ENCODE assay signal across 26 mouse cellular contexts in genomic region chr6:40891754-40892153, GRCm38 (mm10). TPM values are rescaled to one million over a fixed set of nuclear protein-coding genes. Genes with fewer than 3 reads are reported as not detected.
A peak's percentile ranks its signal among the peaks of the same experiment; 100 is the strongest.
DNase-seq lines count a peak whose midpoint lies in the region; ATAC-seq and TF ChIP-seq lines count a peak whose summit lies in the region.
"Had no signal": no experiment of that assay in that cellular context is flagged by ENCODE, and none has a peak within 500 bp of the region (broad histone marks: within the 10 kb centered on the region; RNA-seq: fewer than 3 reads in every experiment).

No protein-coding gene starts in this region.

- H3K27me3 ChIP-seq in thymus, adult 2 months (ENCODE audit: control insufficient read depth, insufficient read depth, low read length), result no peaks in the 10 kb centered on the region
- no peaks in the 10 kb centered on the region for H3K27me3 ChIP-seq in liver, postnatal 0 days (ENCODE audit: insufficient read depth, low read length)
- no peaks in the 10 kb centered on the region for H3K27me3 ChIP-seq in small intestine, adult 2 months (ENCODE audit: control insufficient read depth, insufficient read depth, low read length)
- no peaks in the 10 kb centered on the region for H3K27me3 ChIP-seq in kidney, adult 2 months (replicated peaks; ENCODE audit: control insufficient read depth, insufficient read depth, low read length)
- H3K27me3 ChIP-seq: forebrain, embryonic 15.5 days; hindbrain, embryonic 12.5 days had no signal

- no peaks in the 10 kb centered on the region for H3K9me3 ChIP-seq in liver, postnatal 0 days (ENCODE audit: low read length)
- H3K9me3 ChIP-seq: forebrain, embryonic 15.5 days; G1E; hindbrain, embryonic 12.5 days had no signal

- no peak for TF ChIP-seq CTCF in thymus, adult 2 months (IDR thresholded peaks at IDR 0.05; ENCODE audit: borderline replicate concordance, control insufficient read depth, extremely low read depth, insufficient read depth, low read length, poor library complexity)
- TF ChIP-seq CTCF in liver, postnatal 0 days (IDR thresholded peaks at IDR 0.05; ENCODE audit: low read depth), result no peak
- TF ChIP-seq CTCF in small intestine, adult 2 months (IDR thresholded peaks at IDR 0.05; ENCODE audit: extremely low read depth, insufficient read length, insufficient replicate concordance, low read depth, low read length), result no peak
- TF ChIP-seq CTCF in kidney, adult 2 months (conservative IDR thresholded peaks at IDR 0.05; ENCODE audit: insufficient read depth, insufficient read length, low read depth, low read length), result no peak

- DNase-seq in thymus, adult 2 months, result no peak
- DNase-seq in thymus, postnatal 36 days, result no peak
- DNase-seq in liver, postnatal 0 days, result no peak
- DNase-seq in neural tube, embryonic 10.5 days (ENCODE audit: extremely low spot score, low spot score), result no peak
- no peak for DNase-seq in kidney, adult 2 months
- DNase-seq: adrenal gland, postnatal 14 days; cerebellum, adult 11 months; cerebellum, postnatal 10 days; gastrocnemius, postnatal 36 days; heart, postnatal 10 days; retina, postnatal 1 day had no signal

- peak overlapping the region; percentile 22 for H3K4me3 ChIP-seq in thymus, adult 2 months (ENCODE audit: control insufficient read depth, insufficient read depth, low read length)
- H3K4me3 ChIP-seq in liver, postnatal 0 days (ENCODE audit: low read depth, low read length), result no peak overlapping the region
- H3K4me3 ChIP-seq in small intestine, adult 2 months (ENCODE audit: low read depth, low read length), result no peak overlapping the region; the same call in 1 of the 2 replicates
- no peak overlapping the region for H3K4me3 ChIP-seq in kidney, adult 2 months (ENCODE audit: insufficient read depth, low read depth, low read length)
- H3K4me3 ChIP-seq: forebrain, embryonic 15.5 days; hindbrain, embryonic 12.5 days; layer of hippocampus, adult 2 months had no signal

- WGBS in thymus, adult 2 months, result 3% methylated on average over 4 of the region's 4 CpGs
- WGBS in liver, postnatal 0 days (ENCODE audit: insufficient replicate concordance), result 23% methylated on average over 4 of the region's 4 CpGs
- WGBS in small intestine, adult 2 months, result 50% methylated on average over 4 of the region's 4 CpGs
- 81% methylated on average over 4 of the region's 4 CpGs for WGBS in kidney, adult 2 months

- H3K27ac ChIP-seq in thymus, adult 2 months (ENCODE audit: control insufficient read depth, insufficient read depth, low read length), result peak overlapping the region; percentile 77
- peak overlapping the region; percentile 82 for H3K27ac ChIP-seq in liver, postnatal 0 days (ENCODE audit: low read depth)
- peak overlapping the region; percentile 7; the same call in 1 of the 2 replicates for H3K27ac ChIP-seq in small intestine, adult 2 months (ENCODE audit: insufficient read depth, low read depth, low read length)
- no peak overlapping the region for H3K27ac ChIP-seq in kidney, adult 2 months (ENCODE audit: insufficient read depth, low read depth, low read length)
- H3K27ac ChIP-seq: forebrain, embryonic 15.5 days; hindbrain, embryonic 12.5 days; kidney, postnatal 0 days; layer of hippocampus, adult 2 months had no signal

- H3K36me3 ChIP-seq in thymus, adult 2 months (ENCODE audit: control insufficient read depth, insufficient read depth, low read length), result no peaks in the 10 kb centered on the region
- H3K36me3 ChIP-seq in liver, postnatal 0 days (replicated peaks; ENCODE audit: insufficient read depth, low read length), result no peaks in the 10 kb centered on the region
- H3K36me3 ChIP-seq in small intestine, adult 2 months (ENCODE audit: control insufficient read depth, insufficient read depth, low read length), result no peaks in the 10 kb centered on the region
- no peaks in the 10 kb centered on the region for H3K36me3 ChIP-seq in kidney, adult 2 months (ENCODE audit: control insufficient read depth, insufficient read depth, low read length)
- H3K36me3 ChIP-seq: forebrain, embryonic 15.5 days; G1E; hindbrain, embryonic 12.5 days had no signal

- ATAC-seq in hematopoietic stem cell, adult 5-6 weeks (replicated peaks in 1 of 2; ENCODE audit: insufficient read depth in 1 of 2, low FRiP score in 2 of 2, low TSS enrichment in 1 of 2, low read depth in 1 of 2, poor library complexity in 2 of 2, severe bottlenecking in 2 of 2), result peak; percentile 44 to 57
- ATAC-seq in liver, postnatal 0 days, result 0 out of 2 replicates have a peak, but pooled peaks have one; percentile 18
- ATAC-seq: forebrain, embryonic 15.5 days; lung, postnatal 0 days had no signal

- no peak for TF ChIP-seq EP300 in liver, postnatal 0 days (IDR thresholded peaks at IDR 0.05; ENCODE audit: low read depth)

- peaks cover 10% of the 10 kb centered on the region for H3K4me1 ChIP-seq in thymus, adult 2 months (replicated peaks; ENCODE audit: control insufficient read depth, insufficient read depth, low read length)
- H3K4me1 ChIP-seq in liver, postnatal 0 days (ENCODE audit: insufficient read depth), result no peaks in the 10 kb centered on the region; the same call in 1 of the 2 replicates
- H3K4me1 ChIP-seq in small intestine, adult 2 months (ENCODE audit: control insufficient read depth, insufficient read depth, insufficient read length, low read length), result peaks cover 3% of the 10 kb centered on the region; the same call in 1 of the 2 replicates
- no peaks in the 10 kb centered on the region for H3K4me1 ChIP-seq in kidney, adult 2 months (ENCODE audit: control insufficient read depth, insufficient read depth, low read length)
- H3K4me1 ChIP-seq: forebrain, embryonic 15.5 days; hindbrain, embryonic 12.5 days had no signal

- peak overlapping the region; percentile 11; the same call in 1 of the 2 replicates for H3K4me2 ChIP-seq in liver, postnatal 0 days (ENCODE audit: low read depth, low read length)
- H3K4me2 ChIP-seq: forebrain, embryonic 15.5 days; hindbrain, embryonic 12.5 days had no signal

- no peak overlapping the region for H3K9ac ChIP-seq in liver, postnatal 0 days (replicated peaks)
- H3K9ac ChIP-seq: forebrain, embryonic 15.5 days; hindbrain, embryonic 12.5 days had no signal

- no peak for TF ChIP-seq POLR2A in thymus, adult 2 months (IDR thresholded peaks at IDR 0.05; ENCODE audit: control insufficient read depth, extremely low read depth, insufficient read depth, low read length, poor library complexity)
- TF ChIP-seq POLR2A in small intestine, adult 2 months (IDR thresholded peaks at IDR 0.05; ENCODE audit: low read depth, low read length), result no peak
- TF ChIP-seq POLR2A in kidney, adult 2 months (IDR thresholded peaks at IDR 0.05; ENCODE audit: low read depth, low read length), result no peak

RNA-seq across cellular contexts. Expression of gene Moxd2, which starts 4.5 kb away (rescaled TPM):
- 0.14 and 0.15 TPM in 2 replicates for polyA plus RNA-seq in thymus, adult 2 months (2012; rRNA removed)
- not detected in 2 replicates for total RNA-seq in hematopoietic stem cell, adult 5-6 weeks (2017)
- not detected in 2 replicates for polyA plus RNA-seq in liver, postnatal 0 days (2015; fragmentation: Nextera tagmentation; extraction: Ambion mirVana)
- not detected in 2 replicates for polyA plus RNA-seq in small intestine, adult 2 months (2012; rRNA removed)
- not detected in 2 replicates for polyA plus RNA-seq in kidney, adult 2 months (2012; rRNA removed)
- total RNA-seq: adrenal gland, postnatal 14 days; G1E; gastrocnemius, postnatal 36 days; heart, postnatal 10 days; layer of hippocampus, adult 2 months; left cerebral cortex, postnatal 36 days; liver, adult 2 months; midbrain, postnatal 0 days had no signal
- polyA plus RNA-seq: embryonic facial prominence, embryonic 14.5 days; forebrain, embryonic 15.5 days; G1E; hindbrain, embryonic 12.5 days; intestine, embryonic 14.5 days; kidney, postnatal 0 days; liver, adult 2 months; lung, postnatal 0 days; midbrain, postnatal 0 days; neural tube, embryonic 11.5 days had no signal

RNA-seq across cellular contexts. Expression of gene Prss58, which starts 8.4 kb away (rescaled TPM):
- not detected in 2 replicates for polyA plus RNA-seq in thymus, adult 2 months (2012; rRNA removed)
- not detected in 2 replicates for total RNA-seq in hematopoietic stem cell, adult 5-6 weeks (2017)
- polyA plus RNA-seq in liver, postnatal 0 days (2015; fragmentation: Nextera tagmentation; extraction: Ambion mirVana), result not detected in 2 replicates
- not detected in 2 replicates for polyA plus RNA-seq in small intestine, adult 2 months (2012; rRNA removed)
- polyA plus RNA-seq in kidney, adult 2 months (2012; rRNA removed), result not detected in 2 replicates
- total RNA-seq: adrenal gland, postnatal 14 days; G1E; gastrocnemius, postnatal 36 days; heart, postnatal 10 days; layer of hippocampus, adult 2 months; left cerebral cortex, postnatal 36 days; liver, adult 2 months; midbrain, postnatal 0 days had no signal
- polyA plus RNA-seq: activated CD4-positive, CD25-positive, alpha-beta regulatory T cell, adult 4 months; embryonic facial prominence, embryonic 14.5 days; forebrain, embryonic 15.5 days; G1E; hindbrain, embryonic 12.5 days; intestine, embryonic 14.5 days; kidney, postnatal 0 days; liver, adult 2 months; lung, postnatal 0 days; midbrain, postnatal 0 days; neural tube, embryonic 11.5 days had no signal

RNA-seq across cellular contexts. Expression of gene 1700074P13Rik, which starts 48.6 kb away (rescaled TPM):
- polyA plus RNA-seq in thymus, adult 2 months (2012; rRNA removed), result not detected in 2 replicates
- total RNA-seq in hematopoietic stem cell, adult 5-6 weeks (2017), result not detected in 2 replicates
- polyA plus RNA-seq in liver, postnatal 0 days (2015; fragmentation: Nextera tagmentation; extraction: Ambion mirVana), result not detected in 2 replicates
- not detected in 2 replicates for polyA plus RNA-seq in small intestine, adult 2 months (2012; rRNA removed)
- 0.05 TPM in 1 of 2 replicates, not detected in the other for polyA plus RNA-seq in kidney, adult 2 months (2012; rRNA removed)
- total RNA-seq: adrenal gland, postnatal 14 days; gastrocnemius, postnatal 36 days; heart, postnatal 10 days; layer of hippocampus, adult 2 months; left cerebral cortex, postnatal 36 days; liver, adult 2 months; midbrain, postnatal 0 days had no signal
- polyA plus RNA-seq: activated CD4-positive, CD25-positive, alpha-beta regulatory T cell, adult 4 months; embryonic facial prominence, embryonic 14.5 days; forebrain, embryonic 15.5 days; G1E; hindbrain, embryonic 12.5 days; intestine, embryonic 14.5 days; kidney, postnatal 0 days; liver, adult 2 months; lung, postnatal 0 days; midbrain, postnatal 0 days; neural tube, embryonic 11.5 days had no signal

RNA-seq across cellular contexts. Expression of gene Gm4744, which starts 59.9 kb away (rescaled TPM):
- polyA plus RNA-seq in thymus, adult 2 months (2012; rRNA removed), result not detected in 2 replicates
- total RNA-seq in hematopoietic stem cell, adult 5-6 weeks (2017), result not detected in 2 replicates
- polyA plus RNA-seq in liver, postnatal 0 days (2015; fragmentation: Nextera tagmentation; extraction: Ambion mirVana), result not detected in 2 replicates
- 0.22 TPM in 1 of 2 replicates, not detected in the other for polyA plus RNA-seq in small intestine, adult 2 months (2012; rRNA removed)
- polyA plus RNA-seq in kidney, adult 2 months (2012; rRNA removed), result not detected in 2 replicates
- total RNA-seq: adrenal gland, postnatal 14 days; G1E; gastrocnemius, postnatal 36 days; heart, postnatal 10 days; layer of hippocampus, adult 2 months; left cerebral cortex, postnatal 36 days; liver, adult 2 months; midbrain, postnatal 0 days had no signal
- polyA plus RNA-seq: activated CD4-positive, CD25-positive, alpha-beta regulatory T cell, adult 4 months; embryonic facial prominence, embryonic 14.5 days; forebrain, embryonic 15.5 days; G1E; hindbrain, embryonic 12.5 days; intestine, embryonic 14.5 days; kidney, postnatal 0 days; liver, adult 2 months; lung, postnatal 0 days; midbrain, postnatal 0 days; neural tube, embryonic 11.5 days had no signal
